Mouse (Mus musculus) olfactory bulb, adult 2 months (tissue): ENCODE results near the gene Pde4b. TPM values are rescaled to one million over a fixed set of nuclear protein-coding genes. Genes with fewer than 3 reads are reported as not detected.

Experiments
- H3K27ac ChIP-seq: fragments of 200-500 bp; 2 replicates; pipeline ENCODE4 v1.5.1; 2012; ENCODE audit warnings: low read depth, low read length; ENCODE audit not compliant: insufficient read depth
- H3K4me1 ChIP-seq: fragments of 200-500 bp; 2 replicates; pipeline ENCODE4 v1.6.1; 2012; ENCODE audit warnings: low read length; ENCODE audit not compliant: control insufficient read depth, insufficient read depth
- H3K4me3 ChIP-seq: fragments of 200-500 bp; 2 replicates; pipeline ENCODE4 v1.5.1; 2012; ENCODE audit warnings: mild to moderate bottlenecking, low read depth, low read length, moderate library complexity; ENCODE audit not compliant: insufficient read depth
- CTCF ChIP-seq: fragments of 200-500 bp; IDR thresholded peaks from 2 replicates; pipeline ENCODE4 v1.5.1; 2012; ENCODE audit warnings: low read depth, mild to moderate bottlenecking, low read length, moderate library complexity; ENCODE audit not compliant: insufficient read depth
- POLR2A ChIP-seq: fragments of 200-500 bp; IDR thresholded peaks from 2 replicates; pipeline ENCODE4 v1.6.1; 2012; ENCODE audit warnings: mild to moderate bottlenecking, low read depth, low read length, moderate library complexity; ENCODE audit not compliant: insufficient read depth
- WGBS: fragments of 180-500 bp; shearing (Covaris S2); methylation state at CpG from one replicate; pipeline ENCODE4 v1.1.7; 2018; 5-methylcytosine and 5-hydroxymethylcytosine counted together
- polyA plus RNA-seq: library from polyadenylated mRNA; stranded (reverse); fragments of >200 nt; gene quantifications from 2 replicates; pipeline ENCODE4 v1.2.4, GENCODE M21; 2012; ENCODE audit warnings: low replicate concordance; ENCODE audit not compliant: missing spikeins, insufficient read depth, insufficient read length

Pde4b gene
- polyA plus RNA-seq, 1 experiment: not detected

- TF ChIP-seq CTCF: no peak
- no peak for TF ChIP-seq POLR2A
- no peaks in the 10 kb centered on the region for H3K4me1 ChIP-seq
- no peak overlapping the region for H3K4me3 ChIP-seq
- no peak overlapping the region for H3K27ac ChIP-seq
These were observed 71.8 kb downstream of the Pde4b start for GRCm38 (mm10) chr4:102159178-102159577.

- Histone ChIP-seq H3K27ac (no peak overlapping the region), H3K4me1 (no peaks in the 10 kb centered on the region), H3K4me3 (no peak overlapping the region)
- 29% methylated on average over 3 of the region's 3 CpGs for WGBS
- TF ChIP-seq POLR2A: no peak
- no peak for TF ChIP-seq CTCF
These were observed 84.3 kb downstream of the Pde4b start for GRCm38 (mm10) chr4:102171636-102172035.

- Histone ChIP-seq H3K4me1 (no peaks in the 10 kb centered on the region), H3K4me3 (no peak overlapping the region), H3K27ac (no peak overlapping the region)
- 56% methylated on average over 7 of the region's 7 CpGs for WGBS
- TF ChIP-seq CTCF (no peak), POLR2A (no peak)
These were observed 85.4 kb downstream of the Pde4b start for GRCm38 (mm10) chr4:102172711-102173213.

DNA sequence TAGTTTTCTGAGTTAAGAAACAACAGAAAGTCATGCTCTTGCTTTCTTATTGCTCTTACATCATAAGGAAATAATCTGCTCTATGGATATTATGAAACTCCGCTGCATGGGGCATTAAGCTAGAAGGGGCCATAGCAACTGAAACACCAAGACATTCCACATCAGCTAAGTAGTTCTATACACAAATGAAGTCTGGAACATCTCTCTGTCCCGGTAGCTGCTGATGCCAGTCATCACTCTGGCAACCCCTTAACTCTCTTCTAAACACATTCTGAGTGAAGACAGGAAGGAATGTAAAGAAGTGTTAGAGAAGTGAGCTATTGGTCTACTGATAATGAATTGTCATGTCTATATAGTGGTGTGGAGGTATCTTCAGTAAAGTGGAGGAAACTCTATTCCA, 88.6 kb downstream of the Pde4b start:
- Histone ChIP-seq H3K4me1 (no peaks in the 10 kb centered on the region), H3K27ac (no peak overlapping the region), H3K4me3 (no peak overlapping the region)
- WGBS: 95% methylated on average over 2 of the region's 2 CpGs
- TF ChIP-seq POLR2A (no peak), CTCF (no peak)

DNA sequence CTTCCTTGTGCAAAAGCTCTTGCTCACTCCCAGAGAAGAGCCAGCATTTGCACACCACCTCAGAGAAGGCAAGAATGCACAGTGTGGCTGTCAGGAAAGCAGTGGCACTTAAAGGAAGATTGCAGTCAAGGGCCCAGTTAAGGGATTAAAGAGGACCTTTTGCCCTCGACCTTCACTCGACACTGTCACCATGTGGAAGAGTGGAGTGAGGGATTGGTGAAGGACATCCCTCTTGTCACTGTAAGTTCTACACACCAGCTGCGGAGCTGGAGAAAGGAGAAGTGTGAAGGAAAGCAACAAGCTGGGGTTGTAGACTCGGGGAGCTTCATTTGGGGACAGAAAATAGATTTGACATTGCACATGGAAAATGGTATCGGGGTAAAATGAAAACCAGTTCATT, 89.9 kb downstream of the Pde4b start:
- WGBS: 92% methylated on average over 5 of the region's 5 CpGs

GRCm38 (mm10) chr4:102186888-102187287, 99.5 kb downstream of the Pde4b start:
- no peak overlapping the region for H3K27ac ChIP-seq
- 32% methylated on average over 5 of the region's 5 CpGs for WGBS
- no peak overlapping the region for H3K4me3 ChIP-seq
- no peak for TF ChIP-seq POLR2A
- TF ChIP-seq CTCF: no peak
- no peaks in the 10 kb centered on the region for H3K4me1 ChIP-seq

More for the DNA sequence above, 89.9 kb downstream of the Pde4b start:
- Histone ChIP-seq H3K27ac (no peak overlapping the region), H3K4me1 (no peaks in the 10 kb centered on the region), H3K4me3 (no peak overlapping the region)
- TF ChIP-seq CTCF (no peak), POLR2A (no peak)

GRCm38 (mm10) chr4:102197707-102198106, 110.4 kb downstream of the Pde4b start:
- Histone ChIP-seq H3K27ac (no peak overlapping the region), H3K4me1 (no peaks in the 10 kb centered on the region), H3K4me3 (no peak overlapping the region)
- no peak for TF ChIP-seq POLR2A
- no peak for TF ChIP-seq CTCF
- 41% methylated on average over 5 of the region's 5 CpGs for WGBS

DNA sequence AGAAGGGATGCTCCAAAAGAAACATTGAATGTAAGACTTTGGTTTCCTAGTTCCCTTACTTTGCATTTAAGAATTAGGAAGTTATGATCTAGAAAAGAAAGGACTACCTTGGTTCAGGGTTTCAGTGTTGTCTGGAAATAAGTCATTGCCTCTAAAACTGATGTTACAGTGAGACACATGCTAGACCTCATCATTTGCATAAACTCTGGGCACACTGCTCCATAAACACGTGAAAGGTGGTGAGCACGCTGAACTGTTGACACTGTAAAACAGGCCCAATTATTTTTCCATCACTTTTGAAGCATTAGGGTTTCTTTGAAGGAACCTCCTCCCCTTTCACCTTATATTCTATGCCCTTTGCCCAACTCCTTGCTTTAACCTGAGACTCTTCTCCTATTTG, 122.4 kb downstream of the Pde4b start:
- Histone ChIP-seq H3K27ac (no peak overlapping the region), H3K4me3 (no peak overlapping the region), H3K4me1 (no peaks in the 10 kb centered on the region)
- TF ChIP-seq POLR2A: no peak
- no peak for TF ChIP-seq CTCF
- WGBS: 75% methylated on average over 2 of the region's 2 CpGs

DNA sequence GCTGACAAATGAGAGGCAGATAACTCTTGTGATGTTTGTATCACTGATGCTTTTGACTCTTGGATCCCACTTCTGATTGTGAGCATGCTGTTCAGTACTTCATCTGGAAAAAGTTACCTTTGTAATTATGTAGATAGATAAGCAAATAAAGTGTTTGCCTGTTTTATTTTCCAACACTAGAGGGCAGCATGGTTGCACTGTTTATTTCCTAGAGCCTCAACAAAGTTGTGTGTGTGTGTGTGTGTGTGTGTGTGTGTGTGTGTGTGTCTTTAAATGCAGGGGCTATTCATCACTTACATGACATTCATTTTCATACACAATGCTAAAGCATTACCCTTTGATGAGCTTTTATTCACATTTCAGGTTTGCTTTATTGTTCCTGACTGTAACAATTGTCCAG, 139.4 kb downstream of the Pde4b start:
- Histone ChIP-seq H3K27ac (no peak overlapping the region), H3K4me3 (no peak overlapping the region), H3K4me1 (0 out of 2 replicates have a peak, but pooled peaks cover 4% of the 10 kb centered on the region)
- TF ChIP-seq CTCF (no peak), POLR2A (no peak)

GRCm38 (mm10) chr4:102228953-102229586, 141.7 kb downstream of the Pde4b start:
- Histone ChIP-seq H3K4me3 (no peak overlapping the region), H3K27ac (peak overlapping the region; percentile 29; the same call in 1 of the 2 replicates), H3K4me1 (0 out of 2 replicates have a peak, but pooled peaks cover 4% of the 10 kb centered on the region)
- no peak for TF ChIP-seq CTCF
- TF ChIP-seq POLR2A: no peak
- 30% methylated on average over 7 of the region's 7 CpGs for WGBS
